Mouse (Mus musculus) forebrain, embryonic 10.5 days (tissue): ENCODE results near the gene Adam23. TPM values are rescaled to one million over a fixed set of nuclear protein-coding genes. Genes with fewer than 3 reads are reported as not detected.
"Not testable (repeated sequence)": the region's sequence is repeated elsewhere in the genome, so short reads cannot be mapped to it uniquely, and the experiment has no call there.

Source experiments
- DNase-seq: peaks from one replicate; pipeline ENCODE4 v3.0.0-alpha.2; 2017; ENCODE audit warnings: low spot score; ENCODE audit errors: extremely low spot score
- H3K27ac ChIP-seq: fragments of 300-500 bp; sonication (generic); 2 replicates; pipeline ENCODE4 v1.5.1; 2016; ENCODE audit warnings: mild to moderate bottlenecking
- H3K27me3 ChIP-seq: fragments of 300-500 bp; sonication (generic); 2 replicates; pipeline ENCODE4 v1.6.1; 2016; ENCODE audit warnings: mild to moderate bottlenecking; ENCODE audit not compliant: poor library complexity, severe bottlenecking
- H3K36me3 ChIP-seq: fragments of 300-500 bp; sonication (generic); replicated peaks from 2 replicates; pipeline ENCODE4 v1.6.1; 2016; ENCODE audit warnings: mild to moderate bottlenecking, moderate library complexity
- H3K4me1 ChIP-seq: fragments of 300-500 bp; sonication (generic); 2 replicates; pipeline ENCODE4 v1.6.1; 2016
- H3K4me3 ChIP-seq: fragments of 300-500 bp; sonication (generic); 2 replicates; pipeline ENCODE4 v1.5.1; 2016; ENCODE audit warnings: mild to moderate bottlenecking, moderate library complexity
- H3K9me3 ChIP-seq: fragments of 300-500 bp; sonication (generic); 2 replicates; pipeline ENCODE4 v1.6.1; 2016; ENCODE audit warnings: mild to moderate bottlenecking, moderate library complexity
- WGBS: fragments of 180-500 bp; shearing (Covaris S2); methylation state at CpG from one replicate; pipeline ENCODE4 v1.1.7; 2016; 5-methylcytosine and 5-hydroxymethylcytosine counted together
- polyA plus RNA-seq: library from polyadenylated mRNA; unstranded; fragments of >200 nt; fragmentation: Nextera tagmentation; extraction: Ambion mirVana; gene quantifications from 2 replicates; pipeline ENCODE4 v1.2.1, GENCODE M21; 2016

The Adam23 gene
- polyA plus RNA-seq, 1 experiment from 2014 or later = 3.6 TPM

GRCm38 (mm10) chr1:63630390-63630789 lies 184.7 kb downstream of the Adam23 start:
- not testable (repeated sequence) for H3K27ac ChIP-seq, H3K27me3 ChIP-seq, H3K9me3 ChIP-seq

GRCm38 (mm10) chr1:63639921-63640320 lies 194.2 kb downstream of the Adam23 start:
- WGBS = 84% methylated on average over 6 of the region's 6 CpGs
- Histone ChIP-seq H3K27me3 (no peaks in the 10 kb centered on the region), H3K36me3 (no peaks in the 10 kb centered on the region), H3K4me3 (no peak overlapping the region), H3K9me3 (no peaks in the 10 kb centered on the region), H3K27ac (no peak overlapping the region), H3K4me1 (no peaks in the 10 kb centered on the region)
- DNase-seq = no peak

More at GRCm38 (mm10) chr1:63630390-63630789, 184.7 kb downstream of the Adam23 start:
- not testable (repeated sequence) for H3K4me3 ChIP-seq, H3K4me1 ChIP-seq, DNase-seq, H3K36me3 ChIP-seq

Other genes starting within 250 kb of the Adam23 start
- gene Gpr1, start 231.3 kb upstream of the Adam23 start, polyA plus RNA-seq = 0.26 and 0.33 TPM in 2 replicates
- gene Zdbf2, start 172.6 kb upstream of the Adam23 start, polyA plus RNA-seq = 21.6 and 25.1 TPM in 2 replicates
- gene Gm39653, start 170.1 kb downstream of the Adam23 start, polyA plus RNA-seq = not detected in 2 replicates
- gene Dytn, start 241.0 kb downstream of the Adam23 start, polyA plus RNA-seq = not detected in 2 replicates